Mouse (Mus musculus): ENCODE measurements at regions not wholly inside any gene's neighbourhood (a gene's known extent, or its start where the extent isn't known, plus 50 kb on each side); places are given as distances from the start of the nearest gene placed in this dataset.

- no peak for DNase-seq
These were observed 752.6 kb downstream of the Jrkl start for GRCm38 (mm10) chr9:12492890-12493618.

- DNase-seq: no peak
These were observed 787.8 kb downstream of the Jrkl start for GRCm38 (mm10) chr9:12457810-12458209.

- no peak for DNase-seq
These were observed 788.9 kb downstream of the Jrkl start for GRCm38 (mm10) chr9:12456695-12457094.

GRCm38 (mm10) chr9:12434171-12434570 lies 811.5 kb downstream of the Jrkl start:
- no peak for DNase-seq

GRCm38 (mm10) chr9:12421906-12422305 lies 823.7 kb downstream of the Jrkl start:
- no peak for DNase-seq

GRCm38 (mm10) chr9:12408500-12408899 lies 837.1 kb downstream of the Jrkl start:
- no peak for DNase-seq

- DNase-seq: peak; percentile 6 to 25
These were observed 841.4 kb downstream of the Jrkl start for GRCm38 (mm10) chr9:12404185-12404584.

- no peak for DNase-seq
These were observed 850.0 kb downstream of the Jrkl start for GRCm38 (mm10) chr9:12395648-12396047.

GRCm38 (mm10) chr9:12380732-12381645 lies 864.6 kb downstream of the Jrkl start:
- DNase-seq: peak; percentile 35 to 58

GRCm38 (mm10) chr9:12380029-12380428 lies 865.6 kb downstream of the Jrkl start:
- DNase-seq: no peak

- DNase-seq: no peak
These were observed 901.3 kb downstream of the Jrkl start for GRCm38 (mm10) chr9:12344296-12344695.

GRCm38 (mm10) chr9:12341453-12341852 lies 904.2 kb downstream of the Jrkl start:
- no peak for DNase-seq

- DNase-seq: no peak
These were observed 932.0 kb downstream of the Jrkl start for GRCm38 (mm10) chr9:12313517-12314075.

GRCm38 (mm10) chr9:12313027-12313426 lies 932.6 kb downstream of the Jrkl start:
- no peak for DNase-seq

Data from cerebellum, postnatal 14 days (tissue).